Mouse (Mus musculus): ENCODE data around the gene Olfr923.
"Not testable (repeated sequence)": the region's sequence is repeated elsewhere in the genome, so short reads cannot be mapped to it uniquely, and the experiment has no call there.

Gene Olfr923

GRCm38 (mm10) chr9:38826245-38826644 lies at the start of gene Olfr923:
Gene Olfr923 (plus strand): TSS chr9:38826545.
- DNase-seq (ENCODE audit: low read depth, low spot score): no peak

GRCm38 (mm10) chr9:38792689-38793088 lies 33.7 kb upstream of the Olfr923 start:
- DNase-seq (ENCODE audit: low read depth, low spot score): no peak

DNA sequence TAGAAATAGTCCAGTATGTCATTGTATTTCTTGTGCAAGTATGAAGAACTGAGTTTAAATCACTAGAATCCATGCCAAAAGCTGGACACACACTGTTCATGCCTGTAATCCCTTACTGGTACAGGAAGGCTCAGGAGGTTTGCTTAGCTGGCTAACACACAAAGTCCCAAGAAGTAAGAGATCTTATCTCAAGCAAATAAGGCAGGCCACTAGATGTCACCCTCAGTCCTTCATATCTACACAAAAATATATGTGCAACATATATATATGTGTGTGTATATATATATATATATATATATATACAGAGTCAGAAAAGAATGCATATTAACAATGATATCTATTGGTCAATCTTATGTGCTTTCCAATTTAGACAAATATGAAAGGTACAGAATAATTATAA lies 20.6 kb upstream of the Olfr923 start:
- DNase-seq (ENCODE audit: low read depth, low spot score): no peak

DNA sequence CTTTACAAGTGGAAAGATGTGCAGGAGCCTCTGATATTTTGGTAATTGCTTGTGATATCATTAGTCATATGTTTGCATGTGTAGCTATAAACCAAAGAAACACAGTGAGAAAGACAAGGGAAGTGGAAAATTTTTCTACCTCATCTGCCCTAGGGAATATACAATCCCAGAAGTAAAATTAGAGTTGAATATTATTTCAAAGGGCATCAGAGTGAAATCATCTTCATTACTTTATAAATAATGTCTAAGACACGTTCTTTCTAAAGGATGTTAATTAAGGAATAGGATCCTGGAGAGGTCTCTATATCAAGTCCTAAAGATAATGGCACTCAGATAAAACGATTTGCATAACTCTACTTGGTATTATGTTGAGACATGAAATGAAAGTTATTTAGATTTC lies 12.0 kb upstream of the Olfr923 start, which contains the start of gene Olfr922:
TSS of gene Olfr922 (plus strand) at position 301 of the 400 bp plus-strand sequence.
- DNase-seq (ENCODE audit: low read depth, low spot score): no peak

GRCm38 (mm10) chr9:38815458-38815986 lies 10.8 kb upstream of the Olfr923 start:
- DNase-seq (ENCODE audit: low read depth, low spot score): no peak

DNA sequence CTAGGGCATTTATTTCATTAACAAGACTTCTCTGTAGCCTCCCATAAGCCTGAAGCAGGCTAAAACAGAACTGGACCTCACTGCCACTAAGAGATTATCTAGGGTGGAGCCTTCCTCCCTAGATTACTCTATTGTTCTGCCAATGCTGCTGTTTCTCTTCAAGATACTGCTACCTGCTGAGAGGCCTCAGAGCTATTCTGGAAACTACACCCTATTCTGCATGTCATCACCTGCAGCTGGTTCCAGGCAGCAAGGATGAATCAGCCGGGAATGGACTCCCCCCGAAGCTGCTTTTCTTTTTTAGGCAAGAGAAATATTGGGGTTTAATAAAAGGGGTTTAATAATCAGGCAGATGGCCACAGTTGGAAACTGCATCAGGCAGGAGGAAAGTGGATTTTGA lies 6.7 kb downstream of the Olfr923 start:
- no peak for DNase-seq (ENCODE audit: low read depth, low spot score)

- no peak for DNase-seq (ENCODE audit: low read depth, low spot score)
These were observed 17.8 kb downstream of the Olfr923 start, which contains the start of gene Olfr924 for GRCm38 (mm10) chr9:38844149-38844548. Gene Olfr924 (plus strand): TSS chr9:38844449.

DNA sequence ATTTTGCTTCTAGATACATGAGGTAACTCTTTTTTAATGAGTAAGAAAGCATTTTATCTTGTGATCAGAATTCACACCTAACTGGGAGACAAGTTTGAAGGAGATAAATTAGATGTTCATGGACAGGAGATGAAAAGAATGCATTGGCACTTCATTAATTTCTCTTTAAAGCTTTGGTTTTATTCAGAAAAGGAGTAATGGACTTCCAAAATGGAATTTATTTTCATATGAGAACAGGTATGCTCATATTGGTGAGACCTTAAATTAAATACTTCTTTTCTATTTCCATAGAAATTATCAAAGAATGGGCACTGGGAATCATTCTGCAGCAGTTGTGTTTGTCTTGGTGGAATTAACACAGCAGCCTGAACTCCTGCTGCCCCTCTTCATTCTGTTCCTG lies 28.4 kb downstream of the Olfr923 start, which contains the start of gene Olfr26:
TSS of gene Olfr26 (plus strand) at position 301 of the 400 bp plus-strand sequence.
- no peak for DNase-seq (ENCODE audit: low read depth, low spot score)

DNA sequence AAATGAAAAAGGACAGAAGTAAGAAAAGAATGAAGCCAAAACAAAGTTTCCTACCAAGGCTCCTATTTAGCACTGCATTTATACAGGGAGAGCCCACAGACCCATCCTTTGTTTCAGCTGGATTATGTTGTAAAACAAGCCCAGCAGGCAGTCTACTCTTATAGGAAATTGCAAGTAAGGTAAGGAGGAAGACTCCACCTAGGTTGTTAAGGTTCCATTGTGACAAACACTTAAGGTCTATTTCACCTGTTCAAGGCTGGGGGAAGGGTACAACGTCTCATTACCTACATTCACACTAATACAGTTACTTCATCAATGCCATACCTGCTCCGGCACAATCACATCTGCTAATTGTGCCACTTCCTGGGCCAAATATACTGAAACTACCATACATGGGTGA lies 48.5 kb downstream of the Olfr923 start:
- not testable (repeated sequence) for DNase-seq (ENCODE audit: low read depth, low spot score)

DNA sequence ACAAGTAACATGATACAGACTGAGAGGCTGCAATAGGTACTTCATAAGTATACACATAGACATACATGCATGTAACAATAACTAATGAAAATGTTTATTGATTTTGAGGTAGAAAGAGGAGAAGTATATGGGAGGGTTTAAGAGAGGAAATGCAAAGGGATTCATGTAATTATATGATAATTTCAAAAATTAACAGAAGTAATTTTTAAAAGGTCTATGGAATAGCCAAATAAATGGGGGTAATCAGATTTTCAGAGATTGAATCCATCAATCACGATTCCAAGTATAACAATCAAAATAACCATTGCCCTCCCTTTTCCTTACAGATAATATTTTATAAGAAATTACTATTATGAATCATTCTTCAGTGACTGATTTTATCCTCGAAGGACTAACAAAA lies 50.5 kb downstream of the Olfr923 start, which contains the start of gene Olfr926:
TSS of gene Olfr926 (plus strand) at position 301 of the 400 bp plus-strand sequence.
- DNase-seq (ENCODE audit: low read depth, low spot score): no peak
